Mouse (Mus musculus): ENCODE data around the gene Sod1.

DNA sequence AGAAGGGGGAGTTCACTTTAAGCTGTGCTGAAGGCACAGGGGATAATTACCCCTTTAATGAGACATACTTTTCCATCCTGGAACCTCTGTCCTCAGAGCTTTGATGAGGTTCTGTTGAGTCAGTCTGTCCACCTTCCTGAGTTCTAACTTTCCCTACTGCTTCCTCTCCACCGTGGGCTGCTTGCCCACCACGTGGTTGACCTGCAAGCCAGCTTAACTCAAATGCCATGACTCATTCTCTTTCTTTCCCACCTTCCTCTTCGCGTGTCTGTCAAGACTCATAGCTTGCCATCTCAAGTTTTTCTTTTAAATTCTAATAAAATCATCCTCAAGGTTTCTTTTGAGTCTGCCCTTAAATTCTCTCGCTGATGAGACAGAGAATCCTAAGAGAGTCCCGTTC, 39.6 kb upstream of the Sod1 start:
- TF ChIP-seq GATA1 (IDR thresholded peaks at IDR 0.05; ENCODE audit: borderline replicate concordance, low read length): no peak
- no peak for TF ChIP-seq FLI1 (IDR thresholded peaks at IDR 0.05; ENCODE audit: low read length)

Data from megakaryocyte, embryonic 14.5 days (primary cell).